ENCODE assay signal across 21 mouse cellular contexts in the genomic region with DNA sequence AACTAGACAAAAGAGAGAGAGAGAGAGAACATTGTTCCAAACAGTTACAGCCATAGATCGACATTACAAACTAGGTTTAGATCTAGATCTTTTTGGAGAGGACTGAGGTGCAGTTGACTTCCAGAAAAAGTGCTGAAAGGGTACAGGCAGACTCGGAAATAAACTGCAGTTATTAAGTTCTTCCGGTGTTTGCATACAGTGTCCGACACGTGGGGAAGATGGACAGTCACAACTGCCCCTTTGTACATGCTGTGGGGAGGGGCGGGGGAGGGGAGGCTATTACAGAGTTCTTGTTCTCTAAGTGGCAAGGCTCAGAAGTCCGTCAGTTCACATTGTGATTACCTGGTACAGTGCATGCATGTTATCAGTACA.
A peak's percentile ranks its signal among the peaks of the same experiment; 100 is the strongest.
DNase-seq lines count a peak whose midpoint lies in the region; ATAC-seq and TF ChIP-seq lines count a peak whose summit lies in the region.
"Had no signal": no experiment of that assay in that cellular context is flagged by ENCODE, and none has a peak within 500 bp of the region (broad histone marks: within the 10 kb centered on the region; RNA-seq: fewer than 3 reads in every experiment).

No protein-coding gene starts in this region.

- TF ChIP-seq EP300 in liver, postnatal 0 days (IDR thresholded peaks at IDR 0.05; ENCODE audit: low read depth): no peak

- H3K9ac ChIP-seq in heart, embryonic 15.5 days: no peak overlapping the region
- no peak overlapping the region for H3K9ac ChIP-seq in liver, postnatal 0 days (replicated peaks)
- H3K9ac ChIP-seq in hindbrain, embryonic 13.5 days: no peak overlapping the region
- H3K9ac ChIP-seq: embryonic facial prominence, embryonic 13.5 days; hindbrain, embryonic 12.5 days; limb, embryonic 13.5 days; liver, embryonic 15.5 days had no signal

- no peaks in the 10 kb centered on the region for H3K9me3 ChIP-seq in heart, embryonic 15.5 days (replicated peaks)
- H3K9me3 ChIP-seq in liver, postnatal 0 days (ENCODE audit: low read length): no peaks in the 10 kb centered on the region
- H3K9me3 ChIP-seq in hindbrain, embryonic 13.5 days: no peaks in the 10 kb centered on the region
- H3K9me3 ChIP-seq: embryonic facial prominence, embryonic 13.5 days; hindbrain, embryonic 12.5 days; limb, embryonic 13.5 days; liver, embryonic 15.5 days; midbrain, embryonic 10.5 days had no signal

- peak overlapping the region; percentile 11; the same call in 1 of the 2 replicates for H3K4me2 ChIP-seq in heart, embryonic 15.5 days
- peak overlapping the region; percentile 41 for H3K4me2 ChIP-seq in liver, postnatal 0 days (ENCODE audit: low read depth, low read length)
- no peak overlapping the region for H3K4me2 ChIP-seq in hindbrain, embryonic 13.5 days
- H3K4me2 ChIP-seq: embryonic facial prominence, embryonic 13.5 days; hindbrain, embryonic 12.5 days; limb, embryonic 13.5 days; liver, embryonic 15.5 days had no signal

- TF ChIP-seq CTCF in liver, postnatal 0 days (IDR thresholded peaks at IDR 0.05; ENCODE audit: low read depth): no peak

- H3K36me3 ChIP-seq in heart, embryonic 15.5 days: no peaks in the 10 kb centered on the region
- H3K36me3 ChIP-seq in liver, postnatal 0 days (replicated peaks; ENCODE audit: insufficient read depth, low read length): no peaks in the 10 kb centered on the region
- peaks cover 48% of the 10 kb centered on the region for H3K36me3 ChIP-seq in hindbrain, embryonic 13.5 days
- H3K36me3 ChIP-seq: embryonic facial prominence, embryonic 13.5 days; G1E; limb, embryonic 13.5 days; liver, embryonic 15.5 days had no signal

- WGBS in heart, embryonic 15.5 days: 55% methylated on average over 7 of the region's 7 CpGs
- WGBS in liver, postnatal 0 days (ENCODE audit: insufficient replicate concordance): 34% methylated on average over 7 of the region's 7 CpGs
- WGBS in hindbrain, embryonic 13.5 days: 84% methylated on average over 7 of the region's 7 CpGs

- no peak overlapping the region for H3K27ac ChIP-seq in heart, embryonic 15.5 days
- H3K27ac ChIP-seq in liver, postnatal 0 days (ENCODE audit: low read depth): no peak overlapping the region; the same call in 1 of the 2 replicates
- no peak overlapping the region for H3K27ac ChIP-seq in hindbrain, embryonic 13.5 days
- H3K27ac ChIP-seq: embryonic facial prominence, embryonic 13.5 days; hindbrain, embryonic 12.5 days; limb, embryonic 13.5 days; liver, embryonic 15.5 days; midbrain, embryonic 10.5 days had no signal

- H3K27me3 ChIP-seq in heart, embryonic 15.5 days: 0 out of 2 replicates have a peak, but pooled peaks cover 3% of the 10 kb centered on the region
- H3K27me3 ChIP-seq in liver, postnatal 0 days (ENCODE audit: insufficient read depth, low read length): no peaks in the 10 kb centered on the region
- H3K27me3 ChIP-seq in hindbrain, embryonic 13.5 days: no peaks in the 10 kb centered on the region
- H3K27me3 ChIP-seq: embryonic facial prominence, embryonic 13.5 days; liver, embryonic 15.5 days had no signal

- no peak overlapping the region for H3K4me3 ChIP-seq in heart, embryonic 15.5 days
- H3K4me3 ChIP-seq in liver, postnatal 0 days (ENCODE audit: low read depth, low read length): no peak overlapping the region
- H3K4me3 ChIP-seq in hindbrain, embryonic 13.5 days: no peak overlapping the region
- H3K4me3 ChIP-seq: embryonic facial prominence, embryonic 13.5 days; hindbrain, embryonic 12.5 days; limb, embryonic 13.5 days; liver, embryonic 15.5 days; midbrain, embryonic 10.5 days had no signal

- no peak for ATAC-seq in heart, embryonic 15.5 days (replicated peaks; ENCODE audit: insufficient number of reproducible peaks, insufficient read depth, low FRiP score, low read depth)
- ATAC-seq in liver, postnatal 0 days: 0 out of 2 replicates have a peak, but pooled peaks have one; percentile 29
- 0 out of 2 replicates have a peak, but pooled peaks have one; percentile 1 for ATAC-seq in megakaryocyte, adult 5-6 weeks (ENCODE audit: poor library complexity, severe bottlenecking)
- ATAC-seq in hindbrain, embryonic 13.5 days (ENCODE audit: low FRiP score): no peak
- ATAC-seq: forebrain, embryonic 14.5 days had no signal

- no peaks in the 10 kb centered on the region for H3K4me1 ChIP-seq in heart, embryonic 15.5 days (replicated peaks)
- no peaks in the 10 kb centered on the region; the same call in none of the 2 replicates for H3K4me1 ChIP-seq in liver, postnatal 0 days (ENCODE audit: insufficient read depth)
- H3K4me1 ChIP-seq in hindbrain, embryonic 13.5 days (replicated peaks): no peaks in the 10 kb centered on the region
- H3K4me1 ChIP-seq: hindbrain, embryonic 12.5 days; liver, embryonic 15.5 days; midbrain, embryonic 10.5 days had no signal

- DNase-seq in heart, adult 11 months: no peak
- DNase-seq in liver, postnatal 0 days: no peak
- DNase-seq in liver: no peak
- DNase-seq in 416B (ENCODE audit: low read depth): peak; percentile 91
- DNase-seq in Muller cell, postnatal 12 days (ENCODE audit: inconsistent ontology term): no peak
- DNase-seq: adrenal gland, postnatal 25 days; cerebellum, adult 11 months; cerebellum, postnatal 14 days; gastrocnemius, postnatal 25 days; heart, postnatal 14 days; retina, postnatal 1 day had no signal

Comparison
In these comparisons a context has a peak if more than half of its experiments do, and no peak if none do; other contexts are left out.
1. ATAC-seq: peak in liver, postnatal 0 days (single experiment) and megakaryocyte, adult 5-6 weeks (single experiment); none in heart, embryonic 15.5 days (single experiment) and hindbrain, embryonic 13.5 days (single experiment).